Mouse (Mus musculus) embryonic facial prominence, embryonic 12.5 days (tissue): ENCODE results near the gene Cdk19. TPM values are rescaled to one million over a fixed set of nuclear protein-coding genes. Genes with fewer than 3 reads are reported as not detected.

Experiments
- ATAC-seq: fragments of 200-750 bp; cut with Nextera tagmentation; 2 replicates; pipeline ENCODE4 v1.8.0; 2017; ENCODE audit not compliant: insufficient number of reproducible peaks, insufficient read depth, low FRiP score, low TSS enrichment
- H3K27ac ChIP-seq: fragments of 300-500 bp; sonication (generic); 2 replicates; pipeline ENCODE4 v1.5.1; 2016; ENCODE audit warnings: mild to moderate bottlenecking
- H3K27me3 ChIP-seq: fragments of 300-500 bp; sonication (generic); 2 replicates; pipeline ENCODE4 v1.6.1; 2016; ENCODE audit warnings: mild to moderate bottlenecking, moderate library complexity
- H3K36me3 ChIP-seq: fragments of 300-500 bp; sonication (generic); 2 replicates; pipeline ENCODE4 v1.6.1; 2016; ENCODE audit warnings: mild to moderate bottlenecking
- H3K4me1 ChIP-seq: fragments of 300-500 bp; sonication (generic); 2 replicates; pipeline ENCODE4 v1.6.1; 2016
- H3K4me2 ChIP-seq: fragments of 300-500 bp; sonication (generic); replicated peaks from 2 replicates; pipeline ENCODE4 v1.6.1; 2016; ENCODE audit warnings: mild to moderate bottlenecking, moderate library complexity
- H3K4me3 ChIP-seq: fragments of 300-500 bp; sonication (generic); 2 replicates; pipeline ENCODE4 v1.5.1; 2016; ENCODE audit warnings: mild to moderate bottlenecking
- H3K9ac ChIP-seq: fragments of 300-500 bp; sonication (generic); 2 replicates; pipeline ENCODE4 v1.6.1; 2016; ENCODE audit warnings: mild to moderate bottlenecking, moderate library complexity
- H3K9me3 ChIP-seq: fragments of 300-500 bp; sonication (generic); 2 replicates; pipeline ENCODE4 v1.6.1; 2016; ENCODE audit warnings: mild to moderate bottlenecking, moderate library complexity
- WGBS: fragments of 180-500 bp; shearing (Covaris S2); methylation state at CpG from one replicate; pipeline ENCODE4 v1.1.7; 2016; 5-methylcytosine and 5-hydroxymethylcytosine counted together
- polyA plus RNA-seq: library from polyadenylated mRNA; unstranded; fragments of >200 nt; fragmentation: Nextera tagmentation; extraction: Ambion mirVana; gene quantifications from 2 replicates; pipeline ENCODE4 v1.2.1, GENCODE M21; 2016

The Cdk19 gene
- polyA plus RNA-seq, 1 experiment from 2014 or later: 15.8 TPM

DNA sequence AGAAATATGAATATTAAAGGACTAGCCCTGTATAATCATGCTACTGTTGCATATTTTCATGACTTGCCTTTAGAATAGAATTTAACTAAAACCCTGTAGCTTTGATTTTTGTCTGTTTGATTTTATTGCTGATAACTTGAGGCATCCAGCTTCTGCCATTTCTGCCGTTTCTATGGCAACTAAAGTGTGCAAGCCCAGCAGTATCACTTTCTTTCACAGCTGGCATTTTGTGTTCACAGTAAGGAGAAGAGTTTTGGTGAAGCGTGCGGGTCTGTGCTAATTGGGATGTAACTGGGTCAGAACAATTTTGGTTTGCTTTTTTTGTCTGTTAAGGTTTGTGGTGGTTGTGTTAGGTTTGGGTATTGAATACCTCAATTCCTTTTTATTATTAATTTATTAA, 107.3 kb downstream of the Cdk19 start:
- WGBS: 55% methylated on average over 3 of the region's 3 CpGs
- no peaks in the 10 kb centered on the region for H3K9me3 ChIP-seq
- no peak overlapping the region for H3K27ac ChIP-seq
- H3K9ac ChIP-seq: no peak overlapping the region
- peaks cover 8% of the 10 kb centered on the region for H3K4me1 ChIP-seq
- H3K4me2 ChIP-seq: no peak overlapping the region
- no peak for ATAC-seq
- H3K27me3 ChIP-seq: no peaks in the 10 kb centered on the region
- no peaks in the 10 kb centered on the region for H3K36me3 ChIP-seq
- no peak overlapping the region for H3K4me3 ChIP-seq

DNA sequence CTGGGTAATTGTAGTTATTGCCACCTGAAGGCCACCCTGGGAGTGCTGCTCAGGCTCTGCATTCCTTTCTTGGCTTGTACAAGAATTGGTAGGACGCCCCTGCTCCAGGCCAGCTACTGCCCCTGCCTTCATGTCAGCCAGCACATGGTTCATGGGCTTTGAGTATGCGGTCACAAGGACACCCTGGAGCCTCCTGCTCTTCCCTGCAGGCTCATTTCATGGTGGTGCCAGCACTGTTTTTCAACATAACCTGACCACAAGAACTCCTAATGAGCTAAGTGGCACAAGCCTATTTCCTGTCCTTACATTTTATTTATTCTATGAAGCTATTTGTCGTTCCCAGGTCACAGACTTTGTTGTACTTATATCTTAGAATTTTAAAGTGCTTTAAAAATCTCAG, 107.9 kb downstream of the Cdk19 start:
- Histone ChIP-seq H3K27me3 (no peaks in the 10 kb centered on the region), H3K4me2 (no peak overlapping the region), H3K9me3 (no peaks in the 10 kb centered on the region), H3K9ac (no peak overlapping the region), H3K4me3 (no peak overlapping the region), H3K36me3 (no peaks in the 10 kb centered on the region), H3K27ac (0 out of 2 replicates have a peak overlapping the region, but pooled peaks have one; percentile 11), H3K4me1 (peaks cover 13% of the 10 kb centered on the region)
- ATAC-seq: no peak
- WGBS: 54% methylated on average over 3 of the region's 3 CpGs

DNA sequence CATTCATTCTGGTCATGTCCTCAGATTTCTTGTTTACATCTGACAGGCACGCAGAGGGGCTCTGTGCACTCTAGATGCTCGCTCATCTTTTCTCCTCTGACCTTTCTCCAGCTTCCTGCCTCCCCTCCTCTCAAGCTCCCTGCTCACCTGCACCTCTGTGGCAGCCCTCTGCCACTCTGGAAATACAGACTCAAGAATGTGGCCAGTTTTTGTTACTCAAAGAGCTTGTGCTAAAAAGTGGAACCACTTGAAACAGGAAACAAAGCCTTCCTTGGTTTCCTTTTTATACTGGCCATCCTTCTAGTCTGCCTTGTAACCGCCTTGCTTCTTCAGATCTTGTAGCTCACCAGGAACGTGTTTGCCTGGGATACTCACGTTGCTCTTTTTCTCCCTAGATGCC, 108.6 kb downstream of the Cdk19 start:
- H3K4me3 ChIP-seq: no peak overlapping the region
- ATAC-seq: no peak
- WGBS: 58% methylated on average over 5 of the region's 5 CpGs
- H3K9ac ChIP-seq: no peak overlapping the region
- no peak overlapping the region for H3K4me2 ChIP-seq
- H3K27ac ChIP-seq: no peak overlapping the region
- H3K27me3 ChIP-seq: no peaks in the 10 kb centered on the region
- peaks cover 13% of the 10 kb centered on the region for H3K4me1 ChIP-seq
- H3K36me3 ChIP-seq: no peaks in the 10 kb centered on the region
- H3K9me3 ChIP-seq: no peaks in the 10 kb centered on the region

DNA sequence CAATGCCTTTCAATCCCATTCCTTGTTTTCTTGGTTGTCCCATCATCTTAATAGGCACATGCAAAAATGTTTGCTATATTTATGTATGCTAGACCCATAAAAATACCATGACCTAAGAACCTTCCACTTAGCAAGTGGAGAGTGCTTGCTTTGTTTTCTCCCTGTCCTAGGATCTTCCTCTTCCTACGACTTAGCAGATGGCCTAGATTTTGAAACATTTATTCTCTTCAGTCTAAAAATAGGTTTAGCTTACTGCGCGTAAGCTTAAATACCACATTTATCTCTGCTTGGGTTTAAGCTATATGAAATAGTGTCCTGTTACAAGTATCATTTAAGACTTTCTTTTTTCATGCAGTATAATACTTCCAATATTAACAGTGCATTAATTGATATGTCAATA, 109.1 kb downstream of the Cdk19 start:
- Histone ChIP-seq H3K27ac (no peak overlapping the region), H3K9me3 (no peaks in the 10 kb centered on the region), H3K4me2 (no peak overlapping the region), H3K36me3 (no peaks in the 10 kb centered on the region), H3K4me3 (no peak overlapping the region), H3K27me3 (no peaks in the 10 kb centered on the region), H3K9ac (no peak overlapping the region), H3K4me1 (peaks cover 13% of the 10 kb centered on the region)
- WGBS: 80% methylated on average over 3 of the region's 3 CpGs
- ATAC-seq: no peak

DNA sequence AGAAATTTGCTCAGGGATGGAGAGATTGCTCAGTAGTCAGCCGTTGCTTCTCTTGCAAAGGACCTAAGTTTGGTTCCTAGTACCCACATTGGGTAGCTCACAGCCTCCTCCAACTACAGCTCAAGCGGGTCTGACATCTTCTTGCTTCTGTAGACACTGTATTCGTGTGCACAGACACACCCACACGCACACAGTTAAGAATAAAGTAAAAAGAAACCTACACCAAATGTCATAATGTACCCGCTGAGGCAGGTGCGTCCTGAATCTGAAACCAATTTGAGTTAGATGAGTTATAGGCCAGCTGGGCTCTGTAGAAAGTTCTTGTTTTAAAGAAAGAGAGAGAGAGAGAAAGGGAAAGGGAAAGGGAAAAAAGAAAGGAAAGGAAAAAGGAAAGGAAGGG, 110.2 kb downstream of the Cdk19 start:
- ATAC-seq: no peak
- 85% methylated on average over 6 of the region's 6 CpGs for WGBS
- Histone ChIP-seq H3K36me3 (no peaks in the 10 kb centered on the region), H3K27ac (no peak overlapping the region), H3K4me1 (peaks cover 13% of the 10 kb centered on the region), H3K9ac (no peak overlapping the region), H3K4me2 (no peak overlapping the region), H3K4me3 (no peak overlapping the region), H3K27me3 (no peaks in the 10 kb centered on the region), H3K9me3 (no peaks in the 10 kb centered on the region)

DNA sequence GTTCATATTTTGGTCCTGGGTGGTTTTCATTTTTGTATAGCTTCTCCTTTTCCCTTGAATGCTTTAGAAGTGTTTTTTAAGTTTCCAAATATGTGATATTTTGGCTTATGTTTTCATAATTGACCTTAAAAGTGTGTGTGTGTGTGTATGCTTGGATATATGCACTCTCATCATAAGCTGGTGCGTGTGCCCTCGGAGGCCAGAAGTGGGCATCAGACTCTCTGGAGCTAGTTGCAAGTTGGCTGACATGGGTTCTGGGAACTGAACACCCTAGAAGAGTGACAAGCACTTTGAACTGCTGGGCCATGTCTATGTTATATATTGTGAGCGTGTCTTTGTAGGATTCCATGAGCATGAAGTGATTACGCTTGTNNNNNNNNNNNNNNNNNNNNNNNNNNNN, 110.8 kb downstream of the Cdk19 start:
- 96% methylated on average over 4 of the region's 4 CpGs for WGBS
- H3K9me3 ChIP-seq: no peaks in the 10 kb centered on the region
- no peak overlapping the region for H3K4me3 ChIP-seq
- H3K9ac ChIP-seq: no peak overlapping the region
- H3K4me2 ChIP-seq: no peak overlapping the region
- no peaks in the 10 kb centered on the region for H3K27me3 ChIP-seq
- peaks cover 13% of the 10 kb centered on the region for H3K4me1 ChIP-seq
- no peak overlapping the region for H3K27ac ChIP-seq
- no peak for ATAC-seq
- H3K36me3 ChIP-seq: no peaks in the 10 kb centered on the region

DNA sequence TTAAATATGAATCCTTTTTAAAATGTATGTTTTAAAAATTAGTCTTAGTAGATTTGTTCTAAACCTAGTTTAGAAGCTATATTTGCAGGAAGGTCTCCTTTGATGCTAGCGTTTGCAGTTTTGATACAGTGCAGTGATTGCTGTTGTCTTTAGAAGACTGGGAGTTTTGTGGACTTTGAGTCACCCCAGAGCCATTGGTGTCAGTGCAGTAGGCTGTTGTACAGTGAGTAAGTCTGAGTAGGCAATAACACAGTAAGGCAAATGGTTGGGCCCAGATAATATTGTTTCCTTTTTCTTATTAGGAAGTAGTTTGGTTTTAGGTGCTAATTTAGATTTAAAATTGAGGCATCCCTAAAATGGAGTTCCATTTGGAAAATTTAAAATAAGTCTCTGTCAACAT, 117.8 kb downstream of the Cdk19 start:
- Histone ChIP-seq H3K4me2 (no peak overlapping the region), H3K9ac (no peak overlapping the region), H3K4me3 (no peak overlapping the region), H3K36me3 (no peaks in the 10 kb centered on the region), H3K27me3 (no peaks in the 10 kb centered on the region), H3K27ac (no peak overlapping the region), H3K9me3 (no peaks in the 10 kb centered on the region), H3K4me1 (peaks cover under 1% of the 10 kb centered on the region; the same call in 1 of the 2 replicates)
- no peak for ATAC-seq
- WGBS: 90% methylated on average over 1 of the region's 1 CpGs

DNA sequence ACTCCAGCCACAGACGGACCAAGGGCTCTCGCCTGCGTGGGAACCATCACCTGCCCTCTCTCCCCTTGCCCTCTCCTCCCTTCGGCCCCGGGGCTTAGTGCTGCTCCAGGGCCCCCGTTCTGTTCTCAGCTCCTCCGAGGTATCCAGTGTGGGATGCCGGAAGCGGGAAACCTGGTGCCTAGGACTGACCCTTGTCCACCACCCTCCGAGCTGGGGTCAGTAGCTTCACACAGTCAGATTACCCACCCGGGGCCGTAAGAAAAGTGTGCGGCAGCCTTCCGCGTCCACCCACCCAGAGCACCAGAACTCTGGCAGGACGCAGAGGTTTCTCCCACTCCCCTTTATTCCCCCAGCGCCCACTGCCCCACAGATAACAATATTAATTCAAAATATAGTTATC, 119.8 kb downstream of the Cdk19 start:
- Histone ChIP-seq H3K9ac (no peak overlapping the region), H3K9me3 (no peaks in the 10 kb centered on the region), H3K4me2 (no peak overlapping the region), H3K27ac (no peak overlapping the region), H3K4me1 (no peaks in the 10 kb centered on the region), H3K36me3 (no peaks in the 10 kb centered on the region), H3K4me3 (no peak overlapping the region), H3K27me3 (no peaks in the 10 kb centered on the region)
- WGBS: 86% methylated on average over 17 of the region's 17 CpGs
- no peak for ATAC-seq

DNA sequence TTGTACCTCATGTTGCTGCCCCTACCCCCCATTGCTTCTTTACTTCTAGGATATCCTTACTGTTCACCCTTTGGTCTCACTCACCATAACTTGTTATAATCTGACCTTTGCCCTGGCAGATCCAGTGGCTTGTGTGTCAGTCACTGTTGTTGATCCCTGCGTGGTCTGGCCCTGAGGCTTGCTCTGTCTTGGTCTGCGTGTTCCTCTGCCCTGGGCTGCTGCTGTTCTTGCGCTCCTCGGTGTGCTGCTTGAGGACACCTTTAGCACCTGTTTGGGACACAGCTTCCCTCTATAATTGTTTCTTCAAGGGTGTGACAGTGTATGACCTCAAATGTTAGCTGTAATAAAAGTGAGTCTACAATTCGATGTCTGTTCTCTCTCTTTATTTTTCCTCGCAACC, 122.0 kb downstream of the Cdk19 start:
- Histone ChIP-seq H3K9me3 (no peaks in the 10 kb centered on the region), H3K36me3 (no peaks in the 10 kb centered on the region), H3K4me2 (no peak overlapping the region), H3K27ac (no peak overlapping the region), H3K4me1 (no peaks in the 10 kb centered on the region), H3K4me3 (no peak overlapping the region), H3K27me3 (no peaks in the 10 kb centered on the region), H3K9ac (no peak overlapping the region)
- 86% methylated on average over 6 of the region's 6 CpGs for WGBS
- no peak for ATAC-seq

DNA sequence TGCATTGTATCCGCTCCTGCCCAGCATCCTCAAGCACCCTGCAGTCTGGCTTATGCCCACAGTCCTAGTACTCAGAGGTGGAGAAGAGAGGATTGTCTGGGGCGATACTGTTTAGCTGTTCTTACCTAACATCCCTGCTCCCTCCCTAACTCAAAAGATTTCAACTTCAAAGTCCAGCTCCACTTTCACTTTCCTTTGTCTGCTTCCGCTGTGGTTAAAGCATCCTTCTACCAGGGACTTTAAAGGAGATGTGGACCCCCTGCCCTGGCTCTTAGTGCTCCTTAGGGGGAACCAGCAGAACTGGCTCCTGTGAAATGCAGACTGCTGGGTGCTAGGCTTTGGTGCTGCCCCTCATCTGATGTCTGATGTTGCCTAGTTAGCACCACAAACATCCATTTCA, 122.9 kb downstream of the Cdk19 start:
- no peaks in the 10 kb centered on the region for H3K9me3 ChIP-seq
- H3K4me2 ChIP-seq: no peak overlapping the region
- H3K4me1 ChIP-seq: no peaks in the 10 kb centered on the region
- H3K9ac ChIP-seq: no peak overlapping the region
- ATAC-seq: no peak
- H3K27ac ChIP-seq: no peak overlapping the region
- 46% methylated on average over 3 of the region's 3 CpGs for WGBS
- no peaks in the 10 kb centered on the region for H3K36me3 ChIP-seq
- no peaks in the 10 kb centered on the region for H3K27me3 ChIP-seq
- H3K4me3 ChIP-seq: no peak overlapping the region

DNA sequence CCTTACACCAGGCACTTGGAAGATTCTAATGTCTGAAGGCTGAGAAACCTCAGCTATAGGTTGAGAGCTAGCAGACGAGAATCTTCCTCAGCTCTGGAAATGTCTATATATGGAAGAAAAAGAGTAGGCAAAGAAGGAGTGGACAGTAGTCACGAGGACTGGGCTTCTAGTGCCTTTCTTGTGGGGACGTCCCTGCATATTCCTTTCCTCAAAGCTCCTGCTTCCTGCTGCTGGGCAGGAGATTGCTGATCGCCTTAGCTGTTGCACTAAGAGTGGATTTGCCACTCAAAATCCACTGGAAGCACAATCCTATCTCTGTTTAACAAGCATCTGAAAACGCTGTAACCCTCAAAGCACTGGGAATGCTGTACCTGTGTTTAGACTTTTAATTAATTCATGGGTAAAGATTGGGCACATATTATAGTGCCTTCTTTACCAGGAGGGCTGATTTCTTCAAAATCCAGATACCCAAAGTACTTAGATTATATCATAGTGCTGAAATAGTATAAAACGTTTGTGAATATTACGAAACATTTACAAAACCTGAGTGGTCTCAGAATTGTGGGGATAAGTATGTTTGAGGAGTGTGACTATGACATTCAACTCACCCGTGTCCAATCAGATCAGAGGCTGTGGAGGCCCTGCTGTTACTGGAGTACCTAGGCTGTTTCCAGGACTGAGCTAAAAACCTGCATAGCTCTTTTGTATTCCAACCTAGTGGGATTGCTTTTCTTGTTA, 128.0 kb downstream of the Cdk19 start:
- Histone ChIP-seq H3K27ac (no peak overlapping the region), H3K4me3 (no peak overlapping the region), H3K9ac (no peak overlapping the region), H3K4me1 (no peaks in the 10 kb centered on the region), H3K27me3 (no peaks in the 10 kb centered on the region), H3K9me3 (no peaks in the 10 kb centered on the region), H3K36me3 (peaks cover 7% of the 10 kb centered on the region), H3K4me2 (no peak overlapping the region)
- 85% methylated on average over 8 of the region's 8 CpGs for WGBS
- no peak for ATAC-seq

DNA sequence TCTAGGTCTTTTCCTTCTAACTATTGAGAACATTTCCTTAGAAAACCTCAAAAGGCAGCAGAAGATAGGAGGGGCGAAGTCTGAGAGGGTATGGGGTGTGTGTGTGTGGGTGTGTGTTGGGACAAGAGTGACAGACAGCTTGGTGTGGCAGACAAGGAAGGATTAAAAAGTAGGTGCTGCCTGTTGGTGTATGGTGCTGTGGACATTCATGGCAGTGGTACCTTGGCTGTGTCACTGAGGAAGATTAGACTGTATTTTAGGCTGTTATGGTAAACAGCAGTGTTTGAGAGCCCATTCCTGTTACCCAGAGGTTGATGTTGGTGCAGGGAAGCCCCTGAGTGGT, 128.5 kb downstream of the Cdk19 start:
- WGBS: 87% methylated on average over 1 of the region's 1 CpGs

DNA sequence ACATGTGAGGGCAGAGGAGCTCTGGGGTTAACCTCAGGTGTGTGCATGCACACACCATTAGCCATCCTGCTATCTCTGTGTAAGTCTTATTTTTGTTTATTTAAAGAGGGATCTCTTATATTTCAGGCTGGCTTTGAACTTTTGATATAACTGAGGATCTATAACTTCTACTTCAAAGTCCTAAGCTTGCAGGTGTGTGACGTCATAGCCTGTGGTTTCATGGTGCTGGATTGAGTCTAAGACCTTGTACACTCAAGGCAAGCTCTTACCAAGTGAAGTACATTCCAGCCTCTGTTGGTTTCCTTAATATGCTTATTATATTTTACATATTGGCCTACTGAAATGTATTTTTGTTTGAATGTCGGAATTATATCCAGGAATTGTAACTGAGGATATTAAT, 129.8 kb downstream of the Cdk19 start:
- Histone ChIP-seq H3K36me3 (peaks cover 17% of the 10 kb centered on the region), H3K4me3 (no peak overlapping the region), H3K4me2 (no peak overlapping the region), H3K9me3 (no peaks in the 10 kb centered on the region), H3K9ac (no peak overlapping the region), H3K27me3 (no peaks in the 10 kb centered on the region), H3K27ac (no peak overlapping the region), H3K4me1 (no peaks in the 10 kb centered on the region)
- no peak for ATAC-seq
- 89% methylated on average over 2 of the region's 2 CpGs for WGBS

More for the DNA sequence above, 128.5 kb downstream of the Cdk19 start:
- H3K9ac ChIP-seq: no peak overlapping the region
- H3K4me1 ChIP-seq: no peaks in the 10 kb centered on the region
- H3K4me2 ChIP-seq: no peak overlapping the region
- H3K9me3 ChIP-seq: no peaks in the 10 kb centered on the region
- no peak overlapping the region for H3K4me3 ChIP-seq
- H3K36me3 ChIP-seq: peaks cover 11% of the 10 kb centered on the region
- H3K27me3 ChIP-seq: no peaks in the 10 kb centered on the region
- H3K27ac ChIP-seq: no peak overlapping the region
- no peak for ATAC-seq
